Mouse (Mus musculus): ENCODE results near the gene Ugp2. TPM values are rescaled to one million over a fixed set of nuclear protein-coding genes. Genes with fewer than 3 reads are reported as not detected.

Gene Ugp2
- polyA plus RNA-seq (2014; fragmentation: Nextera tagmentation; extraction: Ambion mirVana) = 70.6 and 74.3 TPM in 2 replicates

DNA sequence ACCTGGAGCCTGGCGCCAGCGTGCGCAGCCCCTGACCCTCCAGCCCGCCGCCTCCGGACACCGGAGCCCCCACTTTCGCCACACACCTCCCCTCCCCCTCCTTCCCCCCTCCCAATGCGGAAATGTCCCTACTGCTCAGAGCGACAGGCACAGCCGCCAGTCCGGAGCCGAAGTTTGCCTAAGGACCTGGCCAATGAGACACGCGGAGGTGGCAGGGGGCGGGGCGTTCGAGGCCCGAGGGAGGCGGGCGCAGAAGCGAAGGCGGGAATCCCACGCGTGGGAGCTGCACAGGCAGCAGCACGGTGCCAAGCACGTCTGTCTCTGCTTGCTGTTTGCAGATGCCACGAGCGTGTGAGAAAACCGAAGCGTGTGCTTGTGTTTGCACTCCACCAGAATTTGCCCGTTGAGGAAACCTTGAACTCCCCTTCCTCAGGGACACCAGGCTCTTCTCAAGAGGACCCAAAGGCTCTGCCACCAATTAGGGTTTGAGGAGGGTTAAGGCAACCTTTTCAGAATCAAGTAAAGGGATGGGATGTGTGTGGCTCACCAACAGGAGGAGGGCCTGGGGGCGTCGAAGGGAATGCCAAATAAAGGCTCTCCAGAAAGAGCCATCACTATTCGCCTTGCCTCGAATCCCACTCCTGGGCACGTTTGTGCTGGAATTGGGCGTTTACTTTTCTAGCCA lies at the start of gene Ugp2:
Gene Ugp2 (minus strand): TSS at position 80 of the 685 bp plus-strand sequence.
- DNase-seq (ENCODE audit: low spot score) = no peak
- H3K9ac ChIP-seq (ENCODE audit: low read length) = peak within 1 kb of the TSS; percentile 58
- WGBS = 5% methylated on average over 38 of the region's 38 CpGs
- no peaks in the 10 kb centered on the region for H3K36me3 ChIP-seq (ENCODE audit: control insufficient read depth, insufficient read depth, low read length)
- peak; percentile 94 for ATAC-seq (replicated peaks; ENCODE audit: low FRiP score, low TSS enrichment, low read depth)
- peak within 1 kb of the TSS; percentile 67 for H3K4me3 ChIP-seq (ENCODE audit: low read depth, low read length)
- peaks cover 21% of the 10 kb centered on the region for H3K4me1 ChIP-seq (replicated peaks; ENCODE audit: control insufficient read depth, insufficient read depth, low read length)
- no peaks in the 10 kb centered on the region for H3K27me3 ChIP-seq (replicated peaks; ENCODE audit: control insufficient read depth, insufficient read depth, low read length)
- peak within 1 kb of the TSS; percentile 95 for H3K27ac ChIP-seq (ENCODE audit: low read depth)
- H3K4me2 ChIP-seq (ENCODE audit: low read length) = peak within 1 kb of the TSS; percentile 53
- no peaks in the 10 kb centered on the region for H3K9me3 ChIP-seq (ENCODE audit: control insufficient read depth, low read length)

DNA sequence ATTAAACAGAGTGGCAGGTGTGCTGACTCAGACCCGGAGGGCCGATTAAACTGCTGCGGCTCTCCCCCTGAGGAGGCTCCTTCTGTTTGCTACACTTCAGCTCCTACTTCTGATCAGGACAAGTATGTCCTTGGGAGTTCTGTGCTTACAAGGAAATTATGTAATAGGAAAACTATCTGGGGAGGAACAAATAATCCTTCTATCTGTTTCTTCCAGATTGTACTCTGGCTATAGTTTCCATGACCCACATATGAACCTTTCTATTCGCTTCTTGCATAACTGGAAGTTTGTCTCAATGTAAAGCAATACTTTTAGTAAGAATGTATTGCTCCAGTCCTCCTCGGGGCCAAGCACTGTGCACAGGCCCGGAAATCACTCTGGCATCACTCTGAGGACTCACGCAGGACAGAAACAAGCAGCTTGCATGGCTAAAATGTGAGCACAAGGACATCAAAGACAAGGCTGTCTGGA lies 43.9 kb upstream of the Ugp2 start:
- Histone ChIP-seq H3K4me3 (ENCODE audit: low read depth, low read length) (no peak overlapping the region), H3K27me3 (replicated peaks; ENCODE audit: control insufficient read depth, insufficient read depth, low read length) (no peaks in the 10 kb centered on the region), H3K4me2 (ENCODE audit: low read length) (no peak overlapping the region), H3K27ac (ENCODE audit: low read depth) (peak overlapping the region; percentile 54; the same call in 1 of the 2 replicates), H3K36me3 (ENCODE audit: control insufficient read depth, insufficient read depth, low read length) (no peaks in the 10 kb centered on the region), H3K4me1 (replicated peaks; ENCODE audit: control insufficient read depth, insufficient read depth, low read length) (peaks cover 7% of the 10 kb centered on the region; the same call in 1 of the 2 replicates), H3K9me3 (ENCODE audit: control insufficient read depth, low read length) (no peaks in the 10 kb centered on the region), H3K9ac (ENCODE audit: low read length) (no peak overlapping the region)
- 28% methylated on average over 7 of the region's 7 CpGs for WGBS
- DNase-seq (ENCODE audit: low spot score) (peak; percentile 63), ATAC-seq (replicated peaks; ENCODE audit: low FRiP score, low TSS enrichment, low read depth) (no peak)

DNA sequence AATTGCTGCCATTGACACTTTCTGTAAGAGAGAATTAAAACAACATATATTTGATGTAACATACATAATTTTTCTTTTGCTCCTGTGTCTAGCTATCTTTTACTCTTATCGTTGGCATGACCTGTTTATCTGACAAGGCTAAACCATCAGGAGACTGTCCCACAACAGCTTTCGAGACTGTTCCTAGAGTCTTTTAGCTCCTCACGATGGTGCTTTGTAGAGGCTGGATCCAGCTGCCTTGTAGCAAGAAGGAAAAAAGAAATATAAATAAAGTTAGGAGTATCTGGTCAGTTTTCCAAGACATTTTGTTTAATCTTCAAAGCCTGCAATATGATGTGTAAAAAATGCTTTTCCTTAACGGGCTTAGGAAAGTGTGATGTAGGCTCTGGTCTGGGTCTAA lies 35.7 kb upstream of the Ugp2 start:
- H3K9ac ChIP-seq (ENCODE audit: low read length) = no peak overlapping the region
- H3K27ac ChIP-seq (ENCODE audit: low read depth) = peak overlapping the region; percentile 16; the same call in 1 of the 2 replicates
- H3K4me2 ChIP-seq (ENCODE audit: low read length) = no peak overlapping the region
- no peaks in the 10 kb centered on the region for H3K4me1 ChIP-seq (replicated peaks; ENCODE audit: control insufficient read depth, insufficient read depth, low read length)
- DNase-seq (ENCODE audit: low spot score) = no peak
- no peaks in the 10 kb centered on the region for H3K27me3 ChIP-seq (replicated peaks; ENCODE audit: control insufficient read depth, insufficient read depth, low read length)
- ATAC-seq (replicated peaks; ENCODE audit: low FRiP score, low TSS enrichment, low read depth) = no peak
- no peaks in the 10 kb centered on the region for H3K9me3 ChIP-seq (ENCODE audit: control insufficient read depth, low read length)
- no peak overlapping the region for H3K4me3 ChIP-seq (ENCODE audit: low read depth, low read length)
- WGBS = 56% methylated on average over 4 of the region's 4 CpGs
- no peaks in the 10 kb centered on the region for H3K36me3 ChIP-seq (ENCODE audit: control insufficient read depth, insufficient read depth, low read length)

DNA sequence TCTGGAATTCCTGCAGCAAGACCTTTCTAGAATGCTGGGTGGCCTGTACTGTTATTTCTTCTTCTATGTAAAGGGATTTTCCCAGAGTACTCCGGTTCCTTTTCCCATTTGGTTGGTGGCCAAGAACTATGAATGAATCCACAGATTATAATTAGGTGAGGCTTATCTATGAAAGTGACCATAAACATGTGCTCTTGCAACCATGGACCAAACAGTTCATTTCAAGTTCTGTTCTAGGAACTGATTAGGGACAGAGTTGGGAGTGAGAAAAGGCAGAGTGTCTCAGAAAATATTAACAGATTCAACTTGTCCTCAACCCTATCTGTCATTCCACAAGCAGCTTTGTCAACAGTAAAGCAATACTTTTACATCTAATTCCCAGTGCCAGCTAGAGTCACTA lies 35.1 kb upstream of the Ugp2 start:
- H3K4me3 ChIP-seq (ENCODE audit: low read depth, low read length) = no peak overlapping the region
- no peaks in the 10 kb centered on the region for H3K4me1 ChIP-seq (replicated peaks; ENCODE audit: control insufficient read depth, insufficient read depth, low read length)
- no peaks in the 10 kb centered on the region for H3K9me3 ChIP-seq (ENCODE audit: control insufficient read depth, low read length)
- H3K27ac ChIP-seq (ENCODE audit: low read depth) = no peak overlapping the region
- H3K9ac ChIP-seq (ENCODE audit: low read length) = no peak overlapping the region
- H3K27me3 ChIP-seq (replicated peaks; ENCODE audit: control insufficient read depth, insufficient read depth, low read length) = no peaks in the 10 kb centered on the region
- 64% methylated on average over 1 of the region's 1 CpGs for WGBS
- H3K36me3 ChIP-seq (ENCODE audit: control insufficient read depth, insufficient read depth, low read length) = no peaks in the 10 kb centered on the region
- ATAC-seq (replicated peaks; ENCODE audit: low FRiP score, low TSS enrichment, low read depth) = no peak
- no peak overlapping the region for H3K4me2 ChIP-seq (ENCODE audit: low read length)
- DNase-seq (ENCODE audit: low spot score) = no peak

DNA sequence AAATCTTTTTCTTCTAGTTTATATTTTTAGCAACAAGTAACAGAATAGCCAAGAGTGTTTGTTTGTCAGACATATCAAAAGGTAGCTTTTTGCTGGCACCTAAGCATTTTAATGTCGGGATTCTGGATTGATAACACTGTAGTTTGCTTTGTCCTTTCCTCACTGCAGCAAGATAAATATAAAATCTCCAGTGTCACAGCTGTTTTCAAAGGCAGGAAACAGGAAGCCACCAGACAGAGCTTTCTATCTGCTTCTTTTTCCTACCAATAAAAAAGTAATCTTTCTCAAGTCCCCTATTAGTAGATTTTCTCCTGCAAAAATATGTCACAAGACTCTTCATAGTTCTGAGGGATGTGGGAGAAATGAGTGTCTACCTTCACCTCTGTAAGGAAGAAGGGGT lies 32.9 kb upstream of the Ugp2 start:
- Histone ChIP-seq H3K4me1 (replicated peaks; ENCODE audit: control insufficient read depth, insufficient read depth, low read length) (0 out of 2 replicates have a peak, but pooled peaks cover 3% of the 10 kb centered on the region), H3K4me3 (ENCODE audit: low read depth, low read length) (no peak overlapping the region), H3K4me2 (ENCODE audit: low read length) (no peak overlapping the region), H3K27me3 (replicated peaks; ENCODE audit: control insufficient read depth, insufficient read depth, low read length) (no peaks in the 10 kb centered on the region), H3K9me3 (ENCODE audit: control insufficient read depth, low read length) (no peaks in the 10 kb centered on the region), H3K27ac (ENCODE audit: low read depth) (no peak overlapping the region), H3K36me3 (ENCODE audit: control insufficient read depth, insufficient read depth, low read length) (no peaks in the 10 kb centered on the region), H3K9ac (ENCODE audit: low read length) (no peak overlapping the region)
- DNase-seq (ENCODE audit: low spot score) (no peak), ATAC-seq (replicated peaks; ENCODE audit: low FRiP score, low TSS enrichment, low read depth) (no peak)
- 47% methylated on average over 1 of the region's 1 CpGs for WGBS

DNA sequence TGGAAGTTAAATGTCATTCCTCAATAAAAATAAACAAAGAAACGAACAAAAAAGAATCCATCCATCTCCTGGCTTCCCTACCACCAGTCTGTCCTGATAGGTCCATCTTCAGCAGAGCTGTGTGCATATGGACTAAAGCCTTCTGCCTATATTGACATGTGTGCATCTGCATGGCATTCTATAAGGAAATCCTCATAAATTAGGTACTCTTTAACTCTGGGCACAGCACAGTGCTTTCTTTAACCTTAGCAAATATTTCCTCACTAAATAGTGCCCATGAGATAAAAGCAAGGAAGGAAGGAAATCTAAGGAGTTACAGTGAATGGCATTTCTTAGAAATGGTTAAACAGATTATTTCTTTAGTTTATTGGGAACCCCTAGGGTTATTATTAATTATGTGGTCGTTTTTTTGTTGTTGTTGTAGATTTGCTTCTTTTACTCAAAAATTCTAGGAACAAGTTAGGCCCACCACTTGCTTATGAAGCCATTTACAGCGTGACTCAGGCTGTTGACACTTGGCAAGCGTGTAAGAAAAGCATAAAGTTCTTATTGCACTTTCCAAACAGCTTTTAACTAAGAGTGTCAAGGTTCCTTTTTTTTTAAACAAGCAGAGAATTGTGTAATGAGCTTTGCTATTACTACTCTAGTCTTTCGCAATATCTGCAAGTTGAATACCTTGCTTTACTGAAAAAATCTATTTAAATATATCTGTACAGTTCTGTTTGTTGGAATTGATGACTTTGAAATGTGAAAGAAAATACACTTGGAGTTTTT lies 31.7 kb upstream of the Ugp2 start:
- H3K9ac ChIP-seq (ENCODE audit: low read length) = no peak overlapping the region
- ATAC-seq (replicated peaks; ENCODE audit: low FRiP score, low TSS enrichment, low read depth) = no peak
- H3K27ac ChIP-seq (ENCODE audit: low read depth) = no peak overlapping the region
- no peak for DNase-seq (ENCODE audit: low spot score)
- no peak overlapping the region for H3K4me3 ChIP-seq (ENCODE audit: low read depth, low read length)
- WGBS = 49% methylated on average over 5 of the region's 5 CpGs
- no peaks in the 10 kb centered on the region for H3K36me3 ChIP-seq (ENCODE audit: control insufficient read depth, insufficient read depth, low read length)
- no peaks in the 10 kb centered on the region for H3K27me3 ChIP-seq (replicated peaks; ENCODE audit: control insufficient read depth, insufficient read depth, low read length)
- H3K4me1 ChIP-seq (replicated peaks; ENCODE audit: control insufficient read depth, insufficient read depth, low read length) = 0 out of 2 replicates have a peak, but pooled peaks cover 3% of the 10 kb centered on the region
- no peaks in the 10 kb centered on the region for H3K9me3 ChIP-seq (ENCODE audit: control insufficient read depth, low read length)
- no peak overlapping the region for H3K4me2 ChIP-seq (ENCODE audit: low read length)

DNA sequence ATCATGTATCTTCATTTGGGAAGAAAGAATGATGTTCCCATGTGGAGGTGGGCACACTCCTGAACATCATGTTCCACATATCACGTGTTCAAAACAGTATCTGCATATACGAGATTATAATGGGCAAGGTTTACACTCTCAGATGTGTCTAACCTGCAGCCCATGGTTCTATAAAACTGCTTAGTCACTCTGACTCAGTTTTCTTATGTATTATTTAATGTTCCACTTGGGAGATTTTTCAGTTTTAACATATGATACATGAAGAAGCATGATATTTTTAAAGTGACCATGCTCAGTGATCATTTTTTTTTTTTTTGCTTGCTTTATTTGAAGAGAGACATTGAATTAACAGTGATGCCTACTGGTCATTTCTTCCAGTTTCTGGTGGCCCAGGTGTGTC lies 30.2 kb upstream of the Ugp2 start:
- no peaks in the 10 kb centered on the region for H3K36me3 ChIP-seq (ENCODE audit: control insufficient read depth, insufficient read depth, low read length)
- no peak overlapping the region for H3K4me3 ChIP-seq (ENCODE audit: low read depth, low read length)
- H3K4me2 ChIP-seq (ENCODE audit: low read length) = no peak overlapping the region
- DNase-seq (ENCODE audit: low spot score) = no peak
- ATAC-seq (replicated peaks; ENCODE audit: low FRiP score, low TSS enrichment, low read depth) = no peak
- 81% methylated on average over 2 of the region's 2 CpGs for WGBS
- H3K9me3 ChIP-seq (ENCODE audit: control insufficient read depth, low read length) = no peaks in the 10 kb centered on the region
- no peaks in the 10 kb centered on the region for H3K27me3 ChIP-seq (replicated peaks; ENCODE audit: control insufficient read depth, insufficient read depth, low read length)
- 0 out of 2 replicates have a peak, but pooled peaks cover 3% of the 10 kb centered on the region for H3K4me1 ChIP-seq (replicated peaks; ENCODE audit: control insufficient read depth, insufficient read depth, low read length)
- H3K9ac ChIP-seq (ENCODE audit: low read length) = no peak overlapping the region
- no peak overlapping the region for H3K27ac ChIP-seq (ENCODE audit: low read depth)

DNA sequence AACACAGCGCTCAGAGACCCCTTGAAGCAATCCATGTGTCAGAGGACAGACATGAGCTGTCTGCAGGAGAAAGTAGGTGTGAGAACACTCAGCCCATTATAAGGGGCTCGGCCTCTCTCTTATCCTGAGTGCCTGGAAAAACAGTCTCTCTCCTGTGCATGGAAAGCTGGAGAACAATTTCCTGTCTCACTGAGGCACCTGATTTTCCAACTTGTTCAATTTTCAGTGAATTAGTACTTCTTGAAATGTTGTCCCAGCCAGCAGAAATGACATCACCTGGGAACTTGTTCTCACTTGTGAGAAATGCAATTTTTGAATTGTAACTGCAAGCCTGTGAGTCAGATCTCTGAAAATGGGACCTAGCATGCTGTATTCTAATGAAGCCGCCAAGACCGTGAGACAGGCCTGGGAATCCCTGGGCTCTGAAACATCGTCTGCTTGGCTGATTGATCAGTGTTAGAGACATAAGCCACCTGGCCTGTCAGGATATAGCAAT lies 28.2 kb upstream of the Ugp2 start:
- Histone ChIP-seq H3K4me2 (ENCODE audit: low read length) (no peak overlapping the region), H3K27ac (ENCODE audit: low read depth) (0 out of 2 replicates have a peak overlapping the region, but pooled peaks have one; percentile 1), H3K36me3 (ENCODE audit: control insufficient read depth, insufficient read depth, low read length) (no peaks in the 10 kb centered on the region), H3K9me3 (ENCODE audit: control insufficient read depth, low read length) (no peaks in the 10 kb centered on the region), H3K27me3 (replicated peaks; ENCODE audit: control insufficient read depth, insufficient read depth, low read length) (no peaks in the 10 kb centered on the region), H3K9ac (ENCODE audit: low read length) (no peak overlapping the region), H3K4me3 (ENCODE audit: low read depth, low read length) (no peak overlapping the region), H3K4me1 (replicated peaks; ENCODE audit: control insufficient read depth, insufficient read depth, low read length) (0 out of 2 replicates have a peak, but pooled peaks cover 3% of the 10 kb centered on the region)
- ATAC-seq (replicated peaks; ENCODE audit: low FRiP score, low TSS enrichment, low read depth) (no peak), DNase-seq (ENCODE audit: low spot score) (no peak)
- 31% methylated on average over 5 of the region's 5 CpGs for WGBS
